18 mouse cellular contexts compared by ENCODE assay signal in genomic region chr16:24535221-24535620, GRCm38 (mm10).
DNase-seq lines count a peak whose midpoint lies in the region.
"Had no signal": no experiment of that assay in that cellular context is flagged by ENCODE, and none has a peak within 500 bp of the region (broad histone marks: within the 10 kb centered on the region; RNA-seq: fewer than 3 reads in every experiment).

No protein-coding gene starts in this region.

- DNase-seq in cerebellum, adult 9-10 months, result peak; percentile 31
- no peak for DNase-seq in cerebellum, postnatal 14 days
- peak; percentile 20 to 33 for DNase-seq in frontal cortex, postnatal 36 days (ENCODE audit: low spot score in 2 of 2)
- no peak for DNase-seq in frontal cortex, postnatal 25 days (ENCODE audit: low spot score in 2 of 2)
- DNase-seq in lung, postnatal 36 days, result peak; percentile 25
- DNase-seq in lung, postnatal 25 days (ENCODE audit: low spot score), result no peak
- DNase-seq in telencephalon, adult 2 months (ENCODE audit: low read depth, low spot score), result peak; percentile 44
- DNase-seq in heart, adult 9 months (ENCODE audit: low spot score in 2 of 2), result no peak
- DNase-seq: adrenal gland, postnatal 10 days; adrenal gland, postnatal 36 days; cerebellum, adult 11 months; cerebellum, postnatal 10 days; forebrain, postnatal 0 days; gastrocnemius, adult 2 months; gastrocnemius, postnatal 14 days; heart, adult 18-20 months; heart, postnatal 14 days; heart, postnatal 4 days had no signal

Comparison
In these comparisons a context has a peak if more than half of its experiments do, and no peak if none do; other contexts are left out.
1. DNase-seq: peak in cerebellum, adult 9-10 months (single experiment), frontal cortex, postnatal 36 days (2 of 2), lung, postnatal 36 days (single experiment) and telencephalon, adult 2 months (single experiment); none in cerebellum, postnatal 14 days (0 of 2), frontal cortex, postnatal 25 days (0 of 2), lung, postnatal 25 days (single experiment) and heart, adult 9 months (0 of 2).